Mouse (Mus musculus) neural tube, embryonic 13.5 days (tissue): Measurements from ENCODE around the gene Mlip. TPM values are rescaled to one million over a fixed set of nuclear protein-coding genes. Genes with fewer than 3 reads are reported as not detected.
"Not testable (repeated sequence)": the region's sequence is repeated elsewhere in the genome, so short reads cannot be mapped to it uniquely, and the experiment has no call there.

Experiments used
- ATAC-seq: fragments of 200-750 bp; cut with Nextera tagmentation; 2 replicates; pipeline ENCODE4 v1.8.0; 2017; ENCODE audit warnings: low read depth, mild to moderate bottlenecking, moderate TSS enrichment, moderate library complexity
- H3K27ac ChIP-seq: fragments of 300-500 bp; sonication (generic); replicated peaks from 2 replicates; pipeline ENCODE4 v1.5.1; 2015; ENCODE audit warnings: moderate library complexity, mild to moderate bottlenecking, inconsistent platforms
- H3K27me3 ChIP-seq: fragments of 300-500 bp; sonication (generic); 2 replicates; pipeline ENCODE4 v1.6.1; 2015; ENCODE audit warnings: mild to moderate bottlenecking, inconsistent platforms
- H3K36me3 ChIP-seq: fragments of 300-500 bp; sonication (generic); 2 replicates; pipeline ENCODE4 v1.6.1; 2015; ENCODE audit warnings: mild to moderate bottlenecking, inconsistent platforms
- H3K4me1 ChIP-seq: fragments of 300-500 bp; sonication (generic); replicated peaks from 2 replicates; pipeline ENCODE4 v1.6.1; 2015; ENCODE audit warnings: inconsistent platforms
- H3K4me2 ChIP-seq: fragments of 300-500 bp; sonication (generic); 2 replicates; pipeline ENCODE4 v1.6.1; 2015; ENCODE audit warnings: inconsistent platforms, mild to moderate bottlenecking, moderate library complexity
- H3K4me3 ChIP-seq: fragments of 300-500 bp; sonication (generic); 2 replicates; pipeline ENCODE4 v1.5.1; 2015; ENCODE audit warnings: mild to moderate bottlenecking, inconsistent platforms
- H3K9ac ChIP-seq: fragments of 300-500 bp; sonication (generic); 2 replicates; pipeline ENCODE4 v1.6.1; 2015; ENCODE audit warnings: moderate library complexity, mild to moderate bottlenecking, inconsistent platforms
- H3K9me3 ChIP-seq: fragments of 300-500 bp; sonication (generic); 2 replicates; pipeline ENCODE4 v1.6.1; 2016; ENCODE audit warnings: inconsistent platforms
- WGBS: fragments of 180-500 bp; shearing (Covaris S2); methylation state at CpG from one replicate; pipeline ENCODE4 v1.1.7; 2015; 5-methylcytosine and 5-hydroxymethylcytosine counted together
- polyA plus RNA-seq: library from polyadenylated mRNA; unstranded; fragments of >200 nt; fragmentation: Nextera tagmentation; extraction: Ambion mirVana; gene quantifications from 2 replicates; pipeline ENCODE4 v1.2.1, GENCODE M21; 2015

Mlip gene
- polyA plus RNA-seq, 1 experiment from 2014 or later, result 0.39 TPM

GRCm38 (mm10) chr9:77379625-77380024 lies 26.9 kb upstream of the Mlip start:
- H3K36me3 ChIP-seq, result no peaks in the 10 kb centered on the region
- WGBS, result 45% methylated on average over 5 of the region's 5 CpGs
- no peak overlapping the region for H3K4me2 ChIP-seq
- ATAC-seq, result no peak
- H3K9me3 ChIP-seq, result no peaks in the 10 kb centered on the region
- H3K27me3 ChIP-seq, result no peaks in the 10 kb centered on the region
- no peak overlapping the region for H3K9ac ChIP-seq
- no peak overlapping the region for H3K4me3 ChIP-seq
- peaks cover 7% of the 10 kb centered on the region for H3K4me1 ChIP-seq
- no peak overlapping the region for H3K27ac ChIP-seq

GRCm38 (mm10) chr9:77377696-77378095 lies 24.9 kb upstream of the Mlip start:
- H3K9me3 ChIP-seq, result no peaks in the 10 kb centered on the region
- WGBS, result 60% methylated on average over 10 of the region's 10 CpGs
- H3K4me3 ChIP-seq, result no peak overlapping the region
- no peak overlapping the region for H3K9ac ChIP-seq
- ATAC-seq, result no peak
- H3K36me3 ChIP-seq, result no peaks in the 10 kb centered on the region
- no peak overlapping the region for H3K27ac ChIP-seq
- no peaks in the 10 kb centered on the region for H3K27me3 ChIP-seq
- no peak overlapping the region for H3K4me2 ChIP-seq
- H3K4me1 ChIP-seq, result peaks cover 6% of the 10 kb centered on the region

- ATAC-seq, result no peak
- H3K9ac ChIP-seq, result no peak overlapping the region
- no peaks in the 10 kb centered on the region for H3K36me3 ChIP-seq
- H3K4me1 ChIP-seq, result no peaks in the 10 kb centered on the region
- no peak overlapping the region for H3K4me2 ChIP-seq
- H3K4me3 ChIP-seq, result no peak overlapping the region
- 69% methylated on average over 10 of the region's 10 CpGs for WGBS
- H3K27ac ChIP-seq, result no peak overlapping the region
- H3K27me3 ChIP-seq, result no peaks in the 10 kb centered on the region
- H3K9me3 ChIP-seq, result no peaks in the 10 kb centered on the region
Observed at GRCm38 (mm10) chr9:77377082-77377481, 24.3 kb upstream of the Mlip start.

GRCm38 (mm10) chr9:77376561-77376960 lies 23.8 kb upstream of the Mlip start:
- no peak overlapping the region for H3K27ac ChIP-seq
- no peak overlapping the region for H3K9ac ChIP-seq
- ATAC-seq, result no peak
- H3K4me2 ChIP-seq, result no peak overlapping the region
- no peaks in the 10 kb centered on the region for H3K36me3 ChIP-seq
- H3K27me3 ChIP-seq, result no peaks in the 10 kb centered on the region
- H3K4me3 ChIP-seq, result no peak overlapping the region
- WGBS, result 83% methylated on average over 7 of the region's 7 CpGs
- no peaks in the 10 kb centered on the region for H3K4me1 ChIP-seq
- H3K9me3 ChIP-seq, result no peaks in the 10 kb centered on the region

- Histone ChIP-seq H3K36me3 (no peaks in the 10 kb centered on the region), H3K4me2 (no peak overlapping the region), H3K9ac (no peak overlapping the region), H3K4me1 (no peaks in the 10 kb centered on the region), H3K9me3 (no peaks in the 10 kb centered on the region), H3K27ac (no peak overlapping the region), H3K27me3 (no peaks in the 10 kb centered on the region), H3K4me3 (no peak overlapping the region)
- ATAC-seq, result no peak
- whole genome bisulfite sequencing, result 69% methylated on average over 3 of the region's 3 CpGs
Observed at GRCm38 (mm10) chr9:77370706-77371105, 17.9 kb upstream of the Mlip start.

- ATAC-seq, result peak; percentile 43; the same call in 1 of the 2 replicates
- Histone ChIP-seq H3K36me3 (no peaks in the 10 kb centered on the region), H3K9me3 (no peaks in the 10 kb centered on the region), H3K27me3 (no peaks in the 10 kb centered on the region), H3K4me2 (no peak overlapping the region), H3K4me1 (no peaks in the 10 kb centered on the region), H3K27ac (no peak overlapping the region), H3K9ac (no peak overlapping the region), H3K4me3 (no peak overlapping the region)
- 73% methylated on average over 9 of the region's 9 CpGs for WGBS
Observed at GRCm38 (mm10) chr9:77369262-77369661, 16.5 kb upstream of the Mlip start.

- not testable (repeated sequence) for ATAC-seq
Observed at GRCm38 (mm10) chr9:77364681-77365080, 11.9 kb upstream of the Mlip start.

GRCm38 (mm10) chr9:77362906-77363305 lies 10.1 kb upstream of the Mlip start:
- H3K9me3 ChIP-seq, result no peaks in the 10 kb centered on the region
- no peak for ATAC-seq
- no peaks in the 10 kb centered on the region for H3K36me3 ChIP-seq
- no peak overlapping the region for H3K4me2 ChIP-seq
- H3K4me3 ChIP-seq, result no peak overlapping the region
- no peak overlapping the region for H3K9ac ChIP-seq
- no peaks in the 10 kb centered on the region for H3K27me3 ChIP-seq
- no peak overlapping the region for H3K27ac ChIP-seq
- no peaks in the 10 kb centered on the region for H3K4me1 ChIP-seq

More at GRCm38 (mm10) chr9:77364681-77365080, 11.9 kb upstream of the Mlip start:
- not testable (repeated sequence) for H3K9ac ChIP-seq, H3K4me2 ChIP-seq, H3K27ac ChIP-seq, H3K36me3 ChIP-seq, H3K4me1 ChIP-seq, H3K4me3 ChIP-seq, H3K27me3 ChIP-seq, H3K9me3 ChIP-seq
- 68% methylated on average over 9 of the region's 9 CpGs for WGBS

- Histone ChIP-seq H3K9ac (no peak overlapping the region), H3K4me1 (peaks cover 4% of the 10 kb centered on the region; the same call in 1 of the 2 replicates), H3K27ac (no peak overlapping the region), H3K9me3 (no peaks in the 10 kb centered on the region), H3K27me3 (no peaks in the 10 kb centered on the region), H3K4me3 (no peak overlapping the region), H3K4me2 (no peak overlapping the region), H3K36me3 (no peaks in the 10 kb centered on the region)
- 70% methylated on average over 8 of the region's 8 CpGs for WGBS
- ATAC-seq, result no peak
Observed at GRCm38 (mm10) chr9:77360654-77361053, 7.9 kb upstream of the Mlip start.

- H3K4me2 ChIP-seq, result no peak overlapping the region
- WGBS, result 69% methylated on average over 10 of the region's 10 CpGs
- peak; percentile 72; the same call in 1 of the 2 replicates for ATAC-seq
- no peak overlapping the region for H3K9ac ChIP-seq
- no peaks in the 10 kb centered on the region for H3K36me3 ChIP-seq
- H3K9me3 ChIP-seq, result no peaks in the 10 kb centered on the region
- no peak overlapping the region for H3K4me3 ChIP-seq
- no peaks in the 10 kb centered on the region for H3K27me3 ChIP-seq
- H3K4me1 ChIP-seq, result peaks cover 4% of the 10 kb centered on the region; the same call in 1 of the 2 replicates
- no peak overlapping the region for H3K27ac ChIP-seq
Observed at GRCm38 (mm10) chr9:77359278-77359973, 6.7 kb upstream of the Mlip start.

- no peaks in the 10 kb centered on the region for H3K27me3 ChIP-seq
- H3K27ac ChIP-seq, result no peak overlapping the region
- no peak overlapping the region for H3K4me3 ChIP-seq
- no peaks in the 10 kb centered on the region for H3K36me3 ChIP-seq
- WGBS, result 86% methylated on average over 4 of the region's 4 CpGs
- ATAC-seq, result no peak
- peaks cover 4% of the 10 kb centered on the region; the same call in 1 of the 2 replicates for H3K4me1 ChIP-seq
- H3K9ac ChIP-seq, result no peak overlapping the region
- H3K9me3 ChIP-seq, result 0 out of 2 replicates have a peak, but pooled peaks cover 4% of the 10 kb centered on the region
- no peak overlapping the region for H3K4me2 ChIP-seq
Observed at GRCm38 (mm10) chr9:77353942-77354341, 1.2 kb upstream of the Mlip start.

GRCm38 (mm10) chr9:77347704-77348103 lies 5.1 kb downstream of the Mlip start:
- Histone ChIP-seq H3K4me3 (no peak overlapping the region), H3K27ac (no peak overlapping the region), H3K4me2 (no peak overlapping the region), H3K9ac (no peak overlapping the region), H3K9me3 (no peaks in the 10 kb centered on the region), H3K4me1 (no peaks in the 10 kb centered on the region), H3K36me3 (no peaks in the 10 kb centered on the region), H3K27me3 (no peaks in the 10 kb centered on the region)
- 78% methylated on average over 7 of the region's 7 CpGs for WGBS
- ATAC-seq, result no peak

GRCm38 (mm10) chr9:77344318-77344717 lies 8.5 kb downstream of the Mlip start:
- ATAC-seq, result no peak
- no peak overlapping the region for H3K9ac ChIP-seq
- WGBS, result 69% methylated on average over 7 of the region's 7 CpGs
- no peak overlapping the region for H3K27ac ChIP-seq
- no peak overlapping the region for H3K4me2 ChIP-seq
- peaks cover 10% of the 10 kb centered on the region for H3K4me1 ChIP-seq
- H3K4me3 ChIP-seq, result no peak overlapping the region
- no peaks in the 10 kb centered on the region for H3K27me3 ChIP-seq
- no peaks in the 10 kb centered on the region for H3K9me3 ChIP-seq
- H3K36me3 ChIP-seq, result no peaks in the 10 kb centered on the region
